Mouse (Mus musculus) layer of hippocampus, adult 9-10 months (tissue): ENCODE results near the gene Sfmbt2.
"Not testable (repeated sequence)": the region's sequence is repeated elsewhere in the genome, so short reads cannot be mapped to it uniquely, and the experiment has no call there.

ENCODE experiments used
- DNase-seq: peaks from one replicate; pipeline ENCODE4 v3.0.0; 2022; ENCODE audit warnings: low spot score

The Sfmbt2 gene

GRCm38 (mm10) chr2:10370176-10370575, at the start of gene Sfmbt2:
Gene Sfmbt2, plus strand, starts transcription at chr2:10370510.
- DNase-seq, result no peak

GRCm38 (mm10) chr2:10321093-10321492, 49.2 kb upstream of the Sfmbt2 start:
- DNase-seq, result no peak

GRCm38 (mm10) chr2:10323173-10323572, 47.1 kb upstream of the Sfmbt2 start:
- DNase-seq, result no peak

- DNase-seq, result no peak
These were observed 45.3 kb upstream of the Sfmbt2 start for GRCm38 (mm10) chr2:10324980-10325379.

GRCm38 (mm10) chr2:10330216-10330615, 40.1 kb upstream of the Sfmbt2 start:
- no peak for DNase-seq

- DNase-seq, result no peak
These were observed 36.0 kb upstream of the Sfmbt2 start for GRCm38 (mm10) chr2:10334299-10334698.

GRCm38 (mm10) chr2:10335037-10335608, 35.2 kb upstream of the Sfmbt2 start:
- DNase-seq, result no peak

GRCm38 (mm10) chr2:10340022-10340421, 30.3 kb upstream of the Sfmbt2 start:
- no peak for DNase-seq

GRCm38 (mm10) chr2:10343523-10343922, 26.8 kb upstream of the Sfmbt2 start:
- no peak for DNase-seq

GRCm38 (mm10) chr2:10344073-10344472, 26.2 kb upstream of the Sfmbt2 start:
- not testable (repeated sequence) for DNase-seq

- no peak for DNase-seq
These were observed 23.1 kb upstream of the Sfmbt2 start for GRCm38 (mm10) chr2:10347193-10347592.

- no peak for DNase-seq
These were observed 22.3 kb upstream of the Sfmbt2 start for GRCm38 (mm10) chr2:10348036-10348435.

GRCm38 (mm10) chr2:10350266-10350810, 20.0 kb upstream of the Sfmbt2 start:
- no peak for DNase-seq

GRCm38 (mm10) chr2:10351125-10351524, 19.2 kb upstream of the Sfmbt2 start:
- no peak for DNase-seq

- no peak for DNase-seq
These were observed 17.4 kb upstream of the Sfmbt2 start for GRCm38 (mm10) chr2:10352887-10353286.

GRCm38 (mm10) chr2:10353889-10354288, 16.4 kb upstream of the Sfmbt2 start:
- no peak for DNase-seq

GRCm38 (mm10) chr2:10359861-10360260, 10.4 kb upstream of the Sfmbt2 start:
- no peak for DNase-seq

- DNase-seq, result no peak
These were observed 5.2 kb upstream of the Sfmbt2 start for GRCm38 (mm10) chr2:10365081-10365480.

- no peak for DNase-seq
These were observed 4.0 kb upstream of the Sfmbt2 start for GRCm38 (mm10) chr2:10366284-10366683.

- DNase-seq, result no peak
These were observed 634 bp upstream of the Sfmbt2 start for GRCm38 (mm10) chr2:10369676-10370075.

- DNase-seq, result no peak
These were observed 563 bp downstream of the Sfmbt2 start for GRCm38 (mm10) chr2:10370687-10371458.

GRCm38 (mm10) chr2:10371459-10371817, 1.1 kb downstream of the Sfmbt2 start:
- DNase-seq, result no peak

- DNase-seq, result no peak
These were observed 1.6 kb downstream of the Sfmbt2 start for GRCm38 (mm10) chr2:10371899-10372298.

GRCm38 (mm10) chr2:10372321-10372723, 2.0 kb downstream of the Sfmbt2 start:
- no peak for DNase-seq
